Mouse (Mus musculus): Measurements from ENCODE around the gene Traf3ip1. TPM values are rescaled to one million over a fixed set of nuclear protein-coding genes. Genes with fewer than 3 reads are reported as not detected.
"Not testable (repeated sequence)": the region's sequence is repeated elsewhere in the genome, so short reads cannot be mapped to it uniquely, and the experiment has no call there.

Traf3ip1 gene
- total RNA-seq, 2 experiments from 2014 or later, result 3.4 to 3.8 TPM

- DNase-seq, result no peak
Measured at GRCm38 (mm10) chr1:91465244-91465643, 29.2 kb upstream of the Traf3ip1 start.

GRCm38 (mm10) chr1:91466186-91466585 lies 28.3 kb upstream of the Traf3ip1 start:
- DNase-seq, result no peak

DNA sequence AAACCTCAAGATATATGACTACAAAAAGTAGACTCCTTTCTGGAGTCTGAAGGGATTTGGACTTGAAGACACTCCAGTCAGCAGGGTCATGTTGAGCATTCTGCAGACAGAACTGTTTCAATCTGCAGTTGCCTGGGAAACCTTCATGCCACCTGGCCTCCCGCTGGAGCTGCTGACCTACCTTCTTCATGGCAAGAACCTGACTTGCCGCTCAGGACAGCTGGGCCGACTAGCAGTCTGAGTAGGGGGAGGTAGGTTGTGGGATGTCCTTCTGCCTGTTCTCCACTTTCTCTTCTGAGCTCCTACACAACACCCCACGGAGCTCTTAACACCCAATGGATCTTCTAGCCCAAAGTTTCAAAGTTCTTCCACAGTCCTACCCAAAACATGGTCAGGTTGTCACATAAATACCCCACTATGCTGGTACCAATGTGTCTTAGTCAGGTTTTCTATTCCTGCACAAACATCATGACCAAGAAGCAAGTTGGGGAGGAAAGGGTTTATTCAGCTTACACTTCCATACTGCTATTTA lies 24.5 kb upstream of the Traf3ip1 start:
- no peak for DNase-seq

DNA sequence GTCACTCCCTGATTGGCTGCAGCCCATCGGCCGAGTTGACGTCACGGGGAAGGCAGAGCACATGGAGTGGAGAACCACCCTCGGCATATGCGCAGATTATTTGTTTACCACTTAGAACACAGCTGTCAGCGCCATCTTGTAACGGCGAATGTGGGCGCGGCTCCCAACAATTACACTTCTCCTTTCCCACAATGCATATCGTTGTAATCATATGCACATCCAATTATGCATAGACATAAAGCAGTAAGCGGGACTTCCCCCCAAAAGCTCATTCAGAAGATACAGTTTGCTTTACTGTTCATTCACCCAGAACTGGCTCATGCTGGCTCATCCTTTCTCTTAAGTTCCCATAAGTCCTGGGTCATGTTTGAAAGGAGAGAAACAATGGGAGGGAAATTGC lies 16.3 kb upstream of the Traf3ip1 start:
- not testable (repeated sequence) for DNase-seq

DNA sequence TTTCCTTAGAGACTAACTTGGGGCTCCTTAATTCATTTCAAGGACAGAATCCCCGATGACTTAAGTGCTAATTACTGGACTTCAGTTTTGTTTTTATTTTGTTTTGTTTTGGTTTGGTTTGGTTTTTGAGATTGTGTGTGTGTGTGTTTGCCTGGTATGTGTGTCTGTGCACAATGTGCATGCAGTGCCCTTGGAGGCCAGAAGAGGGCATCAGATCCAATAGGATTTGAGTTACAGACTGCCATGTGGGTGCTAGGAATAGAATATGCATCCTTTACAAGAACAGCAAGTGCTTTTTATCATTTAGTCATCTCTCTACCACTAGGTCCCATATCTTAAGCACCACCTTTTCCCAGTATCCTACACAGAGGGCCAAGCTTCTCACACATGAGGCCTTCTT lies 15.5 kb upstream of the Traf3ip1 start:
- DNase-seq, result no peak

GRCm38 (mm10) chr1:91482616-91483211 lies 11.7 kb upstream of the Traf3ip1 start:
- no peak for DNase-seq

GRCm38 (mm10) chr1:91483304-91484010 lies 11.0 kb upstream of the Traf3ip1 start:
- DNase-seq, result peak; percentile 93

DNA sequence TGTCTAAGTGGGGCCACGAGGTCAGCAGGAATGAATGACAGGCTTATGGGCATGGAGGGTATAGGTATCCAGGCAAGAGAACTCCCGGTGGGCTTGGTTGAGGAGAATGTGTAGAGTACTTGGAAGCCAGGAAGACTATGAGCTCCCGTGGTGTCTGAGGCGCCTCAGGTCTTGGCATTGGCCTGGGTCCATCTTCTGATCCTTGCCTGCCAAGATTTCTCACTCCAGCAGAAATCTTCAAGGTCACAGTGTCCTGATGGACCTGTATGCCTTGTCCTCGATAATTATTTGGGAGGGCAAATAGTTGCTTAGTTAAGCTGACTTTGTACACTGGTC lies 10.5 kb upstream of the Traf3ip1 start:
- no peak for DNase-seq

GRCm38 (mm10) chr1:91485422-91485821 lies 9.0 kb upstream of the Traf3ip1 start:
- DNase-seq, result no peak

- no peak for DNase-seq
Measured at GRCm38 (mm10) chr1:91486165-91486564, 8.3 kb upstream of the Traf3ip1 start.

DNA sequence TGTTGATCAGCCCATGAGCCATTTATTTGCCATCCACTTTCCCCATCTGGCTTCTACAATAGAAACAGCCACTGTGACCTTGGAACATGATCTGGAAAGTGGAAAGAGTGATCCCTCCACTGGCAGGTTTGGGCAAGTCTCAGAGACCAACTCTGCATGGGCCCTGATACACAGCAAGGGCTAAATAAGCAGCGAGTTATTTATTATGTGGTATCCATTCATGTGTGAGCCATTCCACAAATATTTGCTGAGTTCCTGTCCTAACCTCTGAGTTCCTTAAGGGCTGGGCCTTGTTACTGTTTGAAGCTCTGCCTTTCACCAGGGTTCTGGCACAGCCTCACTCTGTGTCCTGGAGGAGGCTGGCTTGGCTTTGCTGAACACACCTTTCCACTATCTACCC lies 4.1 kb upstream of the Traf3ip1 start:
- DNase-seq, result no peak

DNA sequence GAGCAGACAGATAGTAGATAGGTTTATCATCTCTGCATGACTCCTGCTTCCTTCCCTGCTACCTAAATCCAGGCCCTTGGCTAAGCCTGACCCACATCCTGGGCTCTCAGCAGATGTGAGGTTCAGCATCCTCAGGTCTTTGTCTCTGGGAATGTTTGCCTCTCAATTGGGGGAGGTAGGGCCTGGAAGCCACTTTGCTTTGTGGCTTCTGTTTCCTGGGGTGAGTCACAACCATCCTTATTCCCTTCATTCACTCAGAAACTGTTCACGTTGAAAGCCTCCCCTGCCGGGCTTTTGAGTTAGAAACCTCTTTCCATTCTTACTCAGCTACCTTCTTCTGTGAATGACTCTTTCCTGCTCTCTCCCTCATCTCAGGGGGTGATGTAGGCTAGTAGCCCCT lies 1.7 kb upstream of the Traf3ip1 start:
- no peak for DNase-seq

DNA sequence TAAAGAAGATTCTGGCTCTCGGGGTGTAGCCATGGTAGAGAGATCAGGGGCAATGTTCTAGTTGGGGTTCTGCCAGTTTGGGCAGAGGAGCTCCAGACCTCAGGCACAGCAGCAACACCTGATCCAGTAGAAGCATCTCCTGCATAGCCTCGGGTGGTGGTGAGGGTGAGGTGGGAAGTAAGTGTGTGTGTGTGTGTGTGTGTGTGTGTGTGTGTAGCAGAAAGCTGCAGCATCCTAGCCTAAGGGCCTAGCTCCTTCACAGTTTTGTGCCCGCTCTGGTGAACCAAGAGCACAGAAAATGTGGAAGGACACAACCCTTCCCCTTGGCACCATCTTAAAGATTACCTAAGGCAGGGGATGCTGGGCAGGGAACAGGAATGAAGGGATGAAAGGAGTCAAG lies 509 bp upstream of the Traf3ip1 start:
- DNase-seq, result no peak

GRCm38 (mm10) chr1:91495321-91495720 lies 874 bp downstream of the Traf3ip1 start:
- no peak for DNase-seq

DNA sequence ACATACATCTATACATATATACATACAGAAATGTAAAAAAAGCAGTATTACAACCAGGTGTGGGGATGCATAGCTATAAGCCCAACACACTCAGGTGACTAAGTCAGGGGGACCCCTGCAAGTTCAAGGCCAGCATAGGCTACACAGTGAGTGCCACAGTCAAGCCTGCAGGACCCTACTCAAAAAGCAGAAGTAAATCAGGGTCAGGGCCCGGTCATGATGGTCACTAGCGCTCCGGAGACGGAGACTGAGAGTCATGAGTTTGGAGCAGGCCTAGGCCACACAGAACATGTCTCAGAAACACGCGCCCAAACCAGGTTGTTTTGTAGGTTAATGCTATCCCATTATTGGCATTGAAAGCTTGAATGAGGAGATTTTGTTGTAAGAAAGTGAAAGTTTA lies 4.1 kb downstream of the Traf3ip1 start:
- DNase-seq, result no peak

DNA sequence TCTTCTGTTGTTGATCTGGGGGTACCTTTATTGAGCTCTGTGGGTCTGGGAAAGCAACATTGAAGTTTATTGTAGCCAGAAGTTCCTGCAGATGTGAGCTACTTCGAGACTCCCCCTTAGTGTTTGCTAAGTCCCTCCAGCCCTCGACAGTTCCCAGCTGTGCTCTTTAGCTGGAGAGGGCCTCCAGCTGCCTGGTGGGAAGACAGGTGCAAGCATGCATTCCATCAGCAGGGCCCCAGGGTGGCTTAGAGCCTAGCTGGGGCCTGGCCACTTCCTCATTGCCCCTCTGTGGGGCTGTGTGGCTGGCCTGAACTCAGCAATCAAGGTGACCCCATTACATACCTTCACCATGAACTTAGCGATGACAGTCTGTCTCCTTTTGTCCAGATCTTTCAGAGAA lies 10.2 kb downstream of the Traf3ip1 start:
- no peak for DNase-seq

DNA sequence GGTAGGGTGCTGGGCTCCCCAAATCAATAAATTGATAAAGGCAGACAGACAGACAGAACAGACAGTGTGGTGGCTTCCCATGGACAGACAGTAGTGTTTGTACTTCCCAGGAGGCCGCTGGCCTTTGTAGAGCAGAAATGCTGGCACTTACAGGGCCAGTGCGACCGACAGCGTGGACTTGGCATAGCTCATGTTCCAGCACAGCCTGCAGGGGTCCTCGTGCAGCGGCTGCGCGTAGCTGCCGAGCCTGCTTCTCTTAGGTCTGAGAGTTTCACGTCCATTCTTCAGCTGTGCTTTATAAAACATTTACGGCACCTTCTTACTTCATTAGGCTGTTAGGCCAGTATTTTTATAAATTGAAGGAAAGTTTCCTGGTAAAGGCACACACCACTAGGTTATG lies 20.5 kb downstream of the Traf3ip1 start:
- DNase-seq, result no peak

- DNase-seq, result no peak
Measured at GRCm38 (mm10) chr1:91515642-91516041, 21.2 kb downstream of the Traf3ip1 start.

DNA sequence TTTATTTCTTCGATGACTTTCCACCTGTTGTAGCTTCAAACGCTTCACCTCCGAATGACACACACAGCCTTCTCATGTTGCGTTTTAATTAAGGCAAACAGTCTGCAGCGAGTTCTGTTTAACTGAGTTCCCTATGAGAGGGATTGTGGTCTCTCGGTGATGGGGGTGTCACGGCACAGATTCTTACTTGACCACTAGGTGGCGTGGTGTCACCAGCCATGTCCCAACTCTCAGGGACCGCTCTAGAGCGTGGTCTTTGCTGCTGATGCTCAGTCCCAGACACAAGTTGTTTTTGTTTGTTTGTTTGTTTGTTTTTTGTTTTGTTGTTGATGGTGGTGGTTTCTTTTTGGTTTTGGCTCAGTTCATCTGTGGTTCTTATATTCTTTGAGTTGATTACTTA lies 29.3 kb downstream of the Traf3ip1 start:
- peak; percentile 54 for DNase-seq

- DNase-seq, result peak; percentile 25
Measured at GRCm38 (mm10) chr1:91525838-91526237, 31.4 kb downstream of the Traf3ip1 start.

- DNase-seq, result no peak
Measured at GRCm38 (mm10) chr1:91530166-91530565, 35.7 kb downstream of the Traf3ip1 start.

GRCm38 (mm10) chr1:91532243-91532642 lies 37.8 kb downstream of the Traf3ip1 start:
- DNase-seq, result no peak

DNA sequence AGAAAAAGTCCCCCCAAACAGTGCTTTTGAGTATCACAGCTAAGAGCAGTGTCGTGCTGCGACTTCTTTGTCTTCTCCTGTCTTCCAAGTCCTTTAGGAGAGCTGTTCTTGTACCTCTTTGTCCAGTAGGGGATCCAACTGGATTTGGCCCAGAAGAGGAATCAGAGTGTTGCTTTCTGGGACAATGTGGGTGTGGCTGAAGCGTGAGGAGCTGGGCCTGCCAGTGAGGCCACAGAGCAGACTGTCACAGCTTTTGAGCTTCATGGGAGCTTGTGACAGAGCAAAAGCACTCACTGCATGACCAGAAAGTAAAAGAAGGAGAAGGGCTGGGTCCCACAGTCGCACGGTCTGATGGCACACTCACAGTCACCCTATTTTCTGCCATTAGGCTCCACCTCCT lies 38.4 kb downstream of the Traf3ip1 start:
- no peak for DNase-seq

DNA sequence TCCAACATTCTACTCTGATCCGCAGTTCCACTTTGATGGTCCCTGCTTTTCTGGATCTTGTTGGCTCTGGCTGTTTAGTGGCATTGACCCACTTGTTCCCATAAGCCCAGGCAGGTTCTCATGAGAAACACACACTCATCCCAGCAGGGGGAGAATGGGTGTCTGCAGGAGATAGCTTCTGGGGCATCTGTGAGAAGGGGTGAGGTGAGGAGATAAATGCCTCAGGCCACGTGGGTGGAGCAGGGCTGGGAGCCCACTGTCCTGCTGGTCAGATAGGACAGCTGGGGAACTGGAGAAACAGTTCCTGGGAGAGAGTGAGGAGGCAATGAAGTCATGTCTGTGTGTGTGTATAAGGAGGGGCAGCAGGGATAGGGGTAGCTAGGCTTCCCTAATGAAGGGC lies 39.0 kb downstream of the Traf3ip1 start:
- DNase-seq, result no peak
